Mouse (Mus musculus) ES-E14 (cell line): Measurements from ENCODE around the gene Slc17a9.

ENCODE experiments used
- CHD2 ChIP-seq: IDR thresholded peaks from 2 replicates; pipeline ENCODE4 v1.6.1; 2014; ENCODE audit warnings: mild to moderate bottlenecking, low read depth, low read length, inconsistent platforms
- HCFC1 ChIP-seq: IDR thresholded peaks from 2 replicates; pipeline ENCODE4 v1.6.1; 2012; ENCODE audit warnings: low read length, inconsistent platforms, borderline replicate concordance; ENCODE audit not compliant: insufficient read depth
- MAFK ChIP-seq: IDR thresholded peaks from 2 replicates; pipeline ENCODE4 v1.6.1; 2014; ENCODE audit warnings: mild to moderate bottlenecking, low read depth, low read length, inconsistent platforms; ENCODE audit not compliant: insufficient read depth
- ZNF384 ChIP-seq: IDR thresholded peaks from 2 replicates; pipeline ENCODE4 v1.6.1; 2012; ENCODE audit warnings: low read depth, low read length, inconsistent platforms

- TF ChIP-seq CHD2 (no peak), ZNF384 (no peak), HCFC1 (no peak), MAFK (no peak)
Measured at GRCm38 (mm10) chr2:180754976-180755688, 30.1 kb downstream of the Slc17a9 start.
